Mouse (Mus musculus) ES-CJ7 (cell line): Measurements from ENCODE around the gene Lipc.

ENCODE experiments used
- DNase-seq: peaks from one replicate; pipeline ENCODE4 v3.0.0; 2011; ENCODE audit warnings: low read depth, low spot score

Lipc gene

GRCm38 (mm10) chr9:70914659-70915355 is 37.2 kb downstream of the Lipc start:
- DNase-seq: no peak

GRCm38 (mm10) chr9:70911163-70911562 is 40.9 kb downstream of the Lipc start:
- no peak for DNase-seq

DNA sequence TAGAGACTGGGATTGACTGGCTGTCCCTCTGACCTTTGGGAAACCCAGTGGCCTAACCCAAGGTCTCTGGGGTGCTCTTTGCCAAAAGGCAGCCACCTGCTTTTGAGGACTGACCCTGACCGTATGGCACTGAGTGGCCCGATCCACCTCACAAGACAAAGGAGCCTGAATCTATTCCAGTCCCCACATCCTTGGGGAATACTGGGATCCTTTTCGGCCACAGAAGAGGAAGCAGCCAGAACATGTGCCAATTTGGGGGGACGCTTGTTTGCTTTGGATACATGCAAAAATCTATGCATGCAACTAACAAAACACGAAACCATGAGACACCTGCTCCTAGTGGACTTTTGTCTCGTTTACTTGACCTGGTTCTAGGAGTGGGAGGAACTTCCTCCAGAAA is 41.7 kb downstream of the Lipc start:
- no peak for DNase-seq

DNA sequence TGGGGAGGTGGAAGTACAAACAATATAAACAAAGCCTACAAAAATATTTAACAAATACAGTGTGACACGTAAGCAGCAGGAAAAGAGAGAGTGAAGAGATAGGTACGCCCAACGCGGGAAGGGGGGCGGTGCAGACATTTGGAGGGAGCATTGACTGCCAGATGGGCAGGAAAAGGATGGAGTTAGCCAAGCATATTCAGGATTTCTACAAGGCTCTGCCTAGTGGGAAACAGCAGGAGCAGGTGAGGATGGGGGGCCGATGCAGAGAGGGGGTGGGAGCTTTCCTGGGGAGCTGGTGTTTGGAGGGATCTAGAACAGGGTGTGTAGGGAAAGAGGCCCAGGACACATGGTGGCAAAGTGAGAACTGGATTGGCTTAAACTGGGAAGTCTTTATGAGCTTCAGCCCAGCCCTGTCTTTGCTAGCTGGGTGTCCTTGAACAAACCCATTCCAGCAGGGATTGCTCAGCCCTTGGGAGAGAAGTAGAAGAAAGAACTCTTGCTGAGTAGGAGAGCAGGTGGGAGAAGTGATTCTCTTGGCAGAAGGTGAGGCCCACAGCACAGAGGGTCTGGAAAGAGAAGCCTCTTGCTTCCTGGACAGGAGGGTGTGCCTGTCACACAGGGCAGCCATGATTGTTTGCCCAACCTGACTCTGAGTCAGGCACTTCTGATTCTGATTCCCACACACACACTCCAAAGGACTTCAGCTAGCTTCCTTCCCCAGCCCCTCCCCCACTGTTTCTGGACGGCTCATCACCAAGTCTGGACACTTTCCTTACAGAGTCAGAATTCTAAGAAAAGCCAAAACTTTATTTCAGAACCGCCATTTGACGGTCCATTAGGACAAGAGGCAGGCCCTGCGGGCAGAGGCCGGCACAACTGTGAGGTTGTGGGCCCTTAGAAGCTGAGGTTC is 49.0 kb downstream of the Lipc start:
- no peak for DNase-seq

DNA sequence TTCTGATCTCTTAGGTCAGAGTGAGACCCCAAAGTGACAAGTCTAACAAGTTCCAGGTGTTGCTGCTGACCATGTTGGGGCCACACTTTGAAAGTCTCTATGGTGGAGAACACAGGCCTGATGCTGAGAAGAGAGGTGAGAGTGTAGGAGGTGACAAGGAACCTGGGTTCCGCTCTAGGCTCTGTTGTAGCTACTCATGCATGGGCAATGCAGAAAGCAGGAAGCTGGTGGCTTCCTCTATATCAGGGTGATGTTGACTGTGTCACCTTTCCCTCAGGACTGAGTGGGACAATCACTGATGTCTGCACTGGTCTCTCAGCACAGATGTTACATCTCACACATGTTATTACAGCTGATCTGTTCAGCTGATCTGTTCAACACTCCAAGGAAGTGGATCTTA is 57.8 kb downstream of the Lipc start:
- no peak for DNase-seq

GRCm38 (mm10) chr9:70893526-70893925 is 58.5 kb downstream of the Lipc start:
- DNase-seq: no peak

DNA sequence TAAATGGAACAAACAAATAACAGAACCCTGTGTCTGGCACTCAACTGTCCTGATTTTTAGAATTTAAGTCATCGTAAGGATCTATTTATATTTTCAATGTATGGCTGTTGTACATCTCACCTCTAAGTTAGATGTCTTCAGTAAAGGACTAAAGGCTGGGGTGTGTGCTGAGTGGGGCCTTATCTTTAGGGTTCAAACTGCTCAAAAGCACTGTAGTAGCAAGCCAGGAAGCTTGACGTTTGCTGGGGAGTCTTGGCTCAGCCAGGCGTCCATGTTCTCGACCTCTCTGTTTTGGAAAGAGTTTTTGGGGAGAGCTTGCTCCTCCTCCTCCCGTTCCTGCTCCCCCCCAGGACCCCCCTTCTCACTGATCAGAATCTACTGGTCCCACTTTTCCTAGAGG is 59.4 kb downstream of the Lipc start:
- no peak for DNase-seq

DNA sequence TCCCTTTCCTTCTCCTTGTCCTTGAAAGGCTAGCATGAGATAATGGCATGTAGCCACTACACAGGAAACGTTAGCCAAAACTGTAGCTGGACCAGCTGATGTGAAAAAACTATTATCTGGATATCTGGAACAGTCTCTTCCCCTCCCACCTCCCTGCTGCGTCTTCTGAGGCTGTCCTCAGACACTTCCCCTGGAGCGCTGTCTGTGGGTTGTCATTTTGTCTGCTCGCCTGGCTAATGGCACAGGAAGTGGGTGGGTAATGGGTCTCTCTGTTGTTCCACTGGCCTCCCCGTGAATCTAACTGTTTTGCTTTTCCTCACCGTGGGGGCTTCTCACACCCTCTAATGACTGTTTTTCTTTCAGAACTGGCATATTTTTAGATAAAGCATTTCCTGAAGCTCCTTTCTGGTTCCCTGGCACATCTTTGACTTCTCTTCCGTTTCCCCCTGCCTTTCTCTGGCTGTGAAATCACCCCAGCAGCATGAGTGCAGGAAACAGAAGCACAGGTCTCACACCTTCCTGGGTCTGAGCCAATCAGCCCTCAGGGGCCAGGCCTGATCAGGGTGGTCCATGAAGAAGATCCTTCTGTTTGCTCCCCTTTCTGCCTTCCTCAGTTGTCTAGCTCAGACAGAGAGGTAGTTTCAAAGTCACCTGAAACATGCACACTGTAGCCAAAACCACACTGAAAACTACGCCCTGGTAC is 60.4 kb downstream of the Lipc start:
- DNase-seq: peak; percentile 27

GRCm38 (mm10) chr9:70890736-70891135 is 61.3 kb downstream of the Lipc start:
- no peak for DNase-seq

GRCm38 (mm10) chr9:70888969-70889368 is 63.1 kb downstream of the Lipc start:
- no peak for DNase-seq

DNA sequence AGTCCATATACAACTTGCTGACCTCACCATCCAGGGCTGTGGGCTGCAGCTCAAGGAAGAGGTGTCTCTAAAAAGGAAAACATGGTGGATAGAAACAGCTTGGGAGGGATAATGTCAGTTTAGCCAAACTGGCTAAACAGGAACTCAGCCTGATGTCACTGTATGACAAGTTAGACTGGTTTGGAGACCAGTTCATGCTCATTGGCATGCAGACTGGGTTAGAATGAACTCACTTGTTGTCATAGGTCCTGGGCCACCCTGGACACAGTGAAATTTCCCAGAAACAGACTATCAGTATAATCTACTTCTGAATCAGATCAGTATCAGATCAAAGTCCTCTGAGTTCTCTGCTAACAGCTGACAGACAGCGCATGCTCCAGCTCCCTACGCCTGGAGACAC is 63.5 kb downstream of the Lipc start:
- DNase-seq: no peak

GRCm38 (mm10) chr9:70881982-70882381 is 70.0 kb downstream of the Lipc start:
- DNase-seq: no peak

GRCm38 (mm10) chr9:70878823-70879222 is 73.2 kb downstream of the Lipc start:
- DNase-seq: no peak

GRCm38 (mm10) chr9:70878157-70878556 is 73.9 kb downstream of the Lipc start:
- DNase-seq: no peak

DNA sequence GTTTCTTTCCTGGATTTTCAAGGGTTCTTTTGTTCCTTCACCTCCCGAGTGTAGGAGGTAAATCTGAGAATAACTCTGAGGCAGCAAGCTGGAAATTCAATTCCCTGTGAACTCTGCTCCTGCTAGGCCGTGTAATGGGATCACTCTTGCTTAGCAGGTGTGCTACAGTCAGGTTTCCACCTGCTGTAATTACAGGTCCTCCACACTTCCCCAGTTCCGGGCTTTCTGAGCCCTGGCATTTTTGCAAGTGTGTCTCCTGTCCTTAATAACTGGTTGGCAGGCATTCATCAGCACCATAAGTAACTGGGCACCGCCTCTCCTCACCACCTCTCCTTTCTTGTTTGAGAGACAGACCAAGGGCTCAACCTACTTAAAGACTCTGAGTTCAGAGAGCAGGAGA is 76.5 kb downstream of the Lipc start:
- no peak for DNase-seq

DNA sequence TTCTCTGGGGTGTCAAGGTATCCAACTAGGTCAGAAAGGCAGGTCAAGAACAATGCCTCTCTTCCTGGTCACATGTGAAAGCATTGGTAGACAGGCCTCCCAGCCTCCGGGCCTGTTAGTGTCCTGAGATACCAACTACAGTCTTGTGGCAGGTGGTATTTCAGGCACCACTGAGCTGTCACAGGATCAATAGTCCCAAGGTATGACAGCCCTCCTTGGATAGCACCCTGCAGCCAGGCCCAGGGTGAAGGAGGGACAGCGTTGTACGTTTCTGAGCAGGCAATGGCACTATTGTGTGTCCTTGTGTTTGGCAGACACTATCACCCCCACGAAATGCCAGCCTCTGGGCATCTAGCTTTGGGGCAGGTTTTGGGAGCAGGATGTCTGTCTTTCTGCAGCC is 77.0 kb downstream of the Lipc start:
- DNase-seq: no peak

GRCm38 (mm10) chr9:70872675-70873074 is 79.4 kb downstream of the Lipc start:
- DNase-seq: no peak

GRCm38 (mm10) chr9:70870326-70870725 is 81.7 kb downstream of the Lipc start:
- DNase-seq: no peak

DNA sequence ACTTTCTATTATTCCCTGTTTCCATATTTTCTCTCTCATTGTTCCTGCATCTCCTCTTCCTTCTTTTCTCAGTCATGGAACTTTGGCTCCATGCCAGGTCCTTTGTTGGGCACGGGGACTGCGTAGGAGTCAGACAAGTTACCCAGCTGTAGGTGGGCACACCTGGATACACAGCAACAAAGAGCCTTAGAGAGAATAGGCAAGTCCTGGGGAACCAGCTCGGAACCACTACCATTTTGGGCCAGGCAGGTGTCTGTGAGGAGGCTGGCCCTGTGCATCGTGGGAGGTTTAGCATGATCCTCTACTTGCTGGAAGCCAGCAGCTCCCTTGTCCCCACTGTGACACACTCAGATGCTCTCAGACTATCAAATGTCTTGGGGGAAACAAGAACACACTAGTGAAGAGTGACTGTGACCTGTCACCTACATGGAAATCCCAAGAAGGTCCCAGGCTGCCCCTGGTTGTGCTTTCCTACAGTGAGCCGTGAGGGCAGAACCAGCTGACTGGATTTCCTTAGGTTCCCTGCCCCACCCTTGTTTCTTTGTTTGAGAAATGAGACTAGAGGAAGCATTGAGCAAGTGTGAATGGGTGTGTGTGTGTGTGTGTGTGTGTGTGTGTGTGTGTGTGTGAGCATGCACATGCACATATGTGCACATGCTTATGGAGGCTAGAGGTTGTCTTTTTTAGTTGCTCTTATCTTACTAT is 82.7 kb downstream of the Lipc start:
- no peak for DNase-seq

DNA sequence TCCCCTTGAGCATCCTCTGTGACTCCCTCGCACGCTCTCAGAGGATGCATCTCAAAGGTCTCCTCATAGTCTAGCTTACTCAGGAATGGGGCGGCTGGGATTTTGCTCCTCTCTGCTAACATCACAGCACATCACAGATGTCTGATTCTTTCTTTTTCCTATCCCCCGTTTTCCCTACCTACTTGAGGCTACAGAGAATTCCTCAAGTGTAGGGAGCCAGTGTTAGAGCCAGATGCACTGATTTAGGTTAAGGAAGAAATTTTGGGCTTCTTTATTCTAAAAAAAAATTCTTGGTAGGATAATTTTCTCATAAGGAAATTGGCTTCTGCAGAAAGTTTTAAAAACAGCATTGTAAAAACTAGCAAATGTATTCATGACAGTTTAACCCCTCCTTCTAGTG is 84.6 kb downstream of the Lipc start:
- DNase-seq: no peak

GRCm38 (mm10) chr9:70864039-70864438 is 88.0 kb downstream of the Lipc start:
- DNase-seq: no peak

- no peak for DNase-seq
These were observed 88.7 kb downstream of the Lipc start for GRCm38 (mm10) chr9:70863299-70863698.
